Mouse (Mus musculus) frontal cortex, postnatal 10 days (tissue): Measurements from ENCODE around the gene Bsdc1.
A peak's percentile ranks its signal among the peaks of the same experiment; 100 is the strongest.
"Not testable (repeated sequence)": the region's sequence is repeated elsewhere in the genome, so short reads cannot be mapped to it uniquely, and the experiment has no call there.

Experiments used
- DNase-seq, 2 experiments: peaks; one replicate each; pipeline ENCODE4 v3.0.0; 2022; ENCODE audit warnings: low spot score in 2 of 2, mixed read lengths in 1 of 2

Bsdc1 gene

DNA sequence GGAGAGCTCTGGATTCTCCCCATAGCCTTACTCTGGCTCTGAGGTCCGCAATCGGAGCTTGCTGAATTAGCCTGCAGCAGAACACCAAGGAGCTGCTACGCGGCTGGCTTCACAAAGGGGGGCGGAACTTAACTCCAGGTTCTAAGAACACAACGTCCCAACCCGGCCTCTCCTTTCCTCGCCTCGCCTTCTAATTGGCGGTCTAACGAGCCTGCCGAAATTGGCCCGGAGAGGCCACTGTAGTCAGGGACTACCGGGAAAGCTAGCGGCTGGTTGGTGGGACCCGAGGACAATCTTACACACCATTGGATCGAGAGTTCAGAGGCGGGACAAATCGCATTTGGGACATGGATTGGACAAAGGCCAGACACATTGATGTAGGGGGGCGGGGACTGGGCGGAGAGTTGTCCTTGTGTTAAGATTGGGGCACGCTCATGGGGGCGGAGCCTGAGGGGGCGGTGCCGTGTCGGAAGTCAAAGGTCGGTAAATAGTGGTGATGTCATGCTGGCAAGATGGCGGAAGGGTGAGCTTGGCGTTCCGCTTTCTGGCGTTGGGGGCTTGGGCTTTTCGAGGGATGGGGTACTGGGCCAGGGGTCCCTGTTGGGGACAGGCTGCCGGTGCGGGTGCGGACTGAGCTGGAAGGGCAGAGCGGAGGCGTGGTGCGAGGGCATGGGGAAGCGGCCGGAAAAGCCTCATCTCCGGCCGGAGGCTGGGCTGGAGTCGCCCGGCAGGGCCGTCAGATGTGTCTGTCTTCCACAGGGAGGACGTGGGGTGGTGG is at the start of gene Bsdc1:
TSS of gene Bsdc1 (plus strand) at position 399 of the 778 bp plus-strand sequence.
- peak; percentile 100 for DNase-seq

DNA sequence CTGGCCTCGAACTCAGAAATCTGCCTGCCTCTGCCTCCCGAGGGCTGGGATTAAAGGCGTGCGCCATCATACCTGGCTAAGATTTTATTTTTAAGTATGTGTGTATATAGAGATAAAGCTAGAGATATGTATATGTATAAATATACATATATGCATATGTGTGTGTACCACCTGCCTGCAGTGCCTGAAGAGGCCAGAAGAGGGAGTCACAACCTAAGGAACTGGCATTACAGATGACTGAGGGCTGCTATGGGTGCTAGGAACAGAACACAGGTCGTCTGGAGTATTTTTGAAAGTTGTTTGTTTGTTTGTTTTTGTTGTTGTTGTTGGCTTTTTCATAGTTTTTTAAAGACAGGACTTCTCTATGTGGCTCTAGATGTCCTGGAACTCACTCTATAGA is 45.5 kb upstream of the Bsdc1 start:
- DNase-seq: no peak

DNA sequence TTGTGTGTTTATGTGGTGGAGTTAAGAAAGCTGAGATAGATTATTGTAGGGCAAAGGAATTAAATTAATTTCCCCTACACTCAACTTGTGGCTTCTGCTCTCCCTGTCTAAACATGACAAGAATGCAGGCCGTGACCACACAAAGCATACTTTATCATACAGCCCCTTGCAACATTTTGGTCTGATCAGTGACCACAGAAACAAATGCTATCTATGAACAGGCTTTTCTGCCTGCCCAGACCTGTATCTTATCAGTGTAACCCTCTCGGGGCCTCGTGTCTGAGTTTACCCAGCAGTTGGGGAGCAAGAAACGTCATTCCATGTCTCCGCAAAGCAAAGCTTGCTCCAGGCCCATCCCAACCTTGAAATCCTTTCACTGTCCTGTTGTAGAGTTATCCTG is 44.9 kb upstream of the Bsdc1 start:
- no peak for DNase-seq

DNA sequence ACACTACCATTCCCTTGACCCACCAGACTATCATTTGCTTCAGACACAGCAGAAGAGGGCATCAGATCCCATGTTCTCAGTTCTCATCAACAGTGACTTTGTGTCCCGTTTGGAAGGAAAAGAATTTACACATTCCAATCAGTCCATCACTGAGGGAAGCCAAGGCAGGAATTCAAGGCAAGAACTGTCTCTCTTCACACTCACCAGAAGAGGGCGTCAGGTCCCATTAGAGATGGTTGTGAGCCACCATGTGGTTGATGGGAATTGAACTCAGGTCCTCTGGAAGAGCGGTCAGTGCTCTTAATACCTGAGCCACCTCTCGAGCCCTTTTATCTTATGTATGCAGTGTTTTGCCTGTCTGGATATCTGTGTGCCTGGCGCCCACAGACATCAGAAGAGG is 43.1 kb upstream of the Bsdc1 start:
- DNase-seq: no peak

DNA sequence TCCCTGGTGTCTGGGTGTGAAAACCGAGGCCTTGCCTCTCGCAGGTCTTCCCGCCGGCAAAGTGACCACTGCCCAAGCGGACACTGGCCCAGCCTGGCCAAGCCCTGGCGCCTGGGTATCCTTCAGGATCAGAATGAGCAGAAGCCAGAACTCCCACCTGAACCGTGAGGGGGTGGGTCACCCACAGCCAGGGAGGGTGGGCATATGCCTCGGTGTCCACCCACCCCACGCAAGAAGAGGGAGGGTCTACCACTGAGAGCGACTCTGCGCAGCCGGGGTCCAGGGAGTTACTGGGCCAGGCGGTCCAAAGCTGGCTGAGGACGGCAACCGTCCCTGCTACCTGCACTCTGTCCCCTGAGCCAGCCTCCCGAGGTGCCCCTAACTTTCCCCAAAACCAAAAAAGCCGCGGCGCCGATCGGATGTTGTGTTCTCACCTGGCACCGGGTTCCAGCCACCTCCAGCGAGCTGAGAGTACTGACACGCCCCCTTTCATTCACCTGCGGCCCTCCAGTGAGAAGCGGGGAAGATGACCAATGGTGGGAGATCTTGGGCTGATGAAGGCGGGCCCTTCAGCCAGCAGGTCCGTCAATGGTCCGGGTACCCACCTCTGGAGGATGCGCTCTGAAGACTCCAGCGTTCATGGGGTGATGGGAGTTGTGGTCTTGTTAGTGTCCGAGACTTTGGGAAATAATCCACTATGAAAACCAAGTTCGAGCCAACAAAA is 20.9 kb upstream of the Bsdc1 start, which contains the start of gene Zbtb8b:
TSS of gene Zbtb8b (minus strand) at position 514 of the 724 bp plus-strand sequence.
- DNase-seq: peak; percentile 74 to 77

DNA sequence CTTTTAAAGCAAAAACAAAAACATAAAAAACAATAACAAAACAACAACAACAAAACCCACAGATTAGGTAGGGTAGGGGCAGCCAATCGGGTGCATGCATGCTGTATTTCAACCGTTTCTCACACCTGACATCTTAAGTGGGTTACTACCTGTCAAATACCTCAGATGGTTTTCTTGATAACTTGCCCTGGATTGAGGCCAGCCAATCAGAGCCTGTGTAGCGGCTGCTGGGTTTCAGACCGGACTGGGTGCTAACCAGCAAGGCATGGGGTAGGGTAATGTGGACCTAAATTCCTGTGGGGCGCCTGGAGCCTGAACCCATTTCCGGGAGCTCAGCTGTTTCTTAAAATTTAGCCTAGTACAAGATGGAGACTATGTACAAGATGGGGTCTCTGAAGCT is 20.2 kb upstream of the Bsdc1 start:
- no peak for DNase-seq

DNA sequence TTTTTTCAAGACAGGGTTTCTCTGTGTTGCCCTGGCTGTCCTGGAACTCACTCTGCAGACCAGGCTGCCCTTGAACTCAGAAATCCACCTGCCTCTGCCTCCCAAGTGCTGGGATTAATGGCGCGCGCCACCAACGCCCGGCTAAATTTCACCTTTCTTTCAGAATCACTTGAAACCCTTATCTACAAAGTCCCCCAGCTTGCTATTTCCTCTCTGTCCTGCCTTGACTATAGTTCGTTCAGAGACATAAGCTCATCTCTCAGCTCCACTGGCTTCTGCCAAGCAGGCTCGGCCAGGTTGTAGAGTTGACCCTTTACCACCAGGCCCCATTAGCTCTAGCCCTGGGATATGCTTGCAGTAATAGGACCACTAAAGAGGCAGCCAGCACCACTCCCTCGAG is 14.0 kb upstream of the Bsdc1 start:
- no peak for DNase-seq

DNA sequence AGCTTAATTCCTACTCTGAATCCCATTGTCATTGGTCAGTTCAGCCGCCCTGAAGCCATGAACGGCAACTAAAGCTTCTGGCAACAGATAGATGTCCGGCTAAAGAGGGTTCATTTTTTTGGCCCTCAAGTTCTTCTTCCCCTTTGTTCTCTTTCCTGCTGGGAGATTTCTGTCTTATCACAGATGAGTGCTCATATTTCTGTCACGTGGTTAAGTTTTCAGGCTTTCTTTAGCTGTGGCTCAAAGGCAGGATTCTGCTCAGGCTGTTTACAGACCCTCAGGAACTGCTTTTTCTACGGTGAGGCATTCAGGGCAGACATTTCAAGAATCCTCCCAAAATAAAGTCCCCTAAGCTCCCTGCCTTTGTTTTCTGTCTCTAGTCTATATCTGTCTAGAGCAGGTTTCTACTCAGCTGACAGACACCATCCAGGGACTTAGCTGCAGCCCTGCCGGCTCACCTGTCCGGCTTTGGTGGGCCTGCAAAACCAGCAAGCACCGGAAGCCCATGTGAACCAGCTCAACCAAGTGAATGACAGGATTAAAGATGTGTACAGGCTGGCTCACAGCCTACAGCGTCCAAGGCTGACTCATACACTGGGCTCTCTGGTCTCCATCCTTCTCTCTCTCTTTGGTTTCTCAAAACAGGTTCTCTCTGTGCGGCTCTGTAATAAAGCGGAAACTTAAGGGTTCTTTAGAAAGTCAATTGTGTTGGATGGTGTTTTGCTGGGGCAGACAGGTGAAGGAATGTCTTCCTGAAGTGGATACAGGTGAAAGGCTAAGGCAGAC is 13.4 kb upstream of the Bsdc1 start:
- DNase-seq: no peak

DNA sequence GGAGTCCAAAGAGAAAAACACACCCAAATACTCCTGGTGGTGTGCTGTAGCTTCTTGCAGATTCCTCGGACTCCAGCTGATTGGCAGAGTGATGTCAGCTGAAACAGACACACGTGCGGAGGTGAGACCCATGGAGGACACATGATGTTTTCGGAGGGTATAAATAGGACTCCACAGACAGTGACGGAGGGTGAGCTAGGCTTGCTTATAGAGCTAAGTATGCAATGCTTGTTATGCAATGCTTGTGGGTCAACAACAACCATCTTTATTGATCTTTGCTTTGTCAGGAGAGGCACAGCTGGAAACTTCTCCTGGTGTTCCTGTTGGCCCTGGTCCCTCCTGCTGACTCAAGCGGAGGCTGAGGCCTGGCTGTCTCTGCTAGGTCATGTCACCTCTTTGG is 12.7 kb upstream of the Bsdc1 start:
- no peak for DNase-seq

DNA sequence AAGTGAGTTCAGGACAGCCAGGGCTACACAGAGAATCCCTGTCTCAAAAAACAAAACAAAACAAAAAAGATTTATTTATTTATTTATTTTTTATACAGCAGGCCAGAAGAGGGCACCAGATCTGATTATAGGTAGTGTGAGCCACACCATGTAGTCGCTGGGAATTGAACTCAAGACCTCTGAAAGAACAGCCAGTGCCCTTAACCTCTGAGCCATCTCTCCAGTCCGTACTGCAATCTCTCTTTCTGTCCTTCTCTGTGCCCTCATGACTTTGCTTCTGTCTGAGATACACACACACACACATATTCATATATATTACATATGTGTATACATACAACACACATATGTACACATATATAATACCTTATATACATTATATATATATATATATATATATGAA is 10.5 kb upstream of the Bsdc1 start:
- DNase-seq: no peak

DNA sequence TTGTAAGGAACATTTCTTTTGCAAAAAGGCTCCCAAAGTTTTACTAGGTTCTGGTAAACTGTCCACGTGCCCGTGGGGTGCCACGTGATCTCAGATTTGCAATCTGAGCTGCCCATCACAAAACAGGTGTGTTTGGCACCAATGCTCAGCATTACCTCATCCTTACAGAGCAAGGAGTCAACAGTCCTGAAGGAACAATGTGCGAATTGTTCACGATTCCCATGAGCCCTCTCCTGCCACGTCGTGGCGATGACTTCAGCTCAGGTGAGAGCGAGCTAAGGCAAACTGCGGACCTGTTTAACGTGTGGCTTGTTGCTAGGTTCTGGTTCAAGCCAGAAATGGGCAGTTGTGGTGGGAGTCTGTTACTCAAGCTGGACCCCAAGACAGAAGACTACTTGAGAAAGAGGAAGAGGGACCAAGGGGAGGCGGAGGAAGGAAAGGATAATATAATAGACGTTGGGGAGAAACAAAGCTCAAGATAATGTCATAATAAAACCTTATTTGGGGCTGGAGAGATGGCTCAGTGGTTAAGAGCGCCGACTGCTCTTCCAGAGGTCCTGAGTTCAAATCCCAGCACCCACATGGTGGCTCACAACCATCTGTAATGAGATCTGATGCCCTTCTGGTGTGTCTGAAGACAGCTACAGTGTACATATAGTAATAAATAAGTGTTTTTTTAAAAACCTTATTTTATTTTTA is 9.8 kb upstream of the Bsdc1 start:
- no peak for DNase-seq

DNA sequence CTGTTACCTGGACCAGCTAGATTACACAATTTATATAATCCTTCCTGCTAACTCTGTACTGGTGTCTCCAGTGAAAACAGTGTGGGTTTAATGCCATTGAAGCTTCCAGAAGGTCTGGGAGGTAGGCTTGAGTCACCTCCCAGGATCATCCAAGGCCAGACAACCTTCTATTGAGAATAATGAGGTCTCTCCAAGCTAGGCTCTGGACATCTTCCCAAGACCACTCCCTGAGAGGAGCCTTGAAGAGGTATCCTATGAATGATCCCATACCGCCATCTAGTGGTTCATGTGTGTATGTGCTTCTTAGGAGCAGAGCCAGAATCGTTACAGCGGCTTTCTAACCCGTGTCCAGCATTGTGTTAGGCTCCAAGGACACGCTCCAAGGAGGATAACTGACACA is 6.1 kb upstream of the Bsdc1 start:
- peak; percentile 40 to 55 for DNase-seq

DNA sequence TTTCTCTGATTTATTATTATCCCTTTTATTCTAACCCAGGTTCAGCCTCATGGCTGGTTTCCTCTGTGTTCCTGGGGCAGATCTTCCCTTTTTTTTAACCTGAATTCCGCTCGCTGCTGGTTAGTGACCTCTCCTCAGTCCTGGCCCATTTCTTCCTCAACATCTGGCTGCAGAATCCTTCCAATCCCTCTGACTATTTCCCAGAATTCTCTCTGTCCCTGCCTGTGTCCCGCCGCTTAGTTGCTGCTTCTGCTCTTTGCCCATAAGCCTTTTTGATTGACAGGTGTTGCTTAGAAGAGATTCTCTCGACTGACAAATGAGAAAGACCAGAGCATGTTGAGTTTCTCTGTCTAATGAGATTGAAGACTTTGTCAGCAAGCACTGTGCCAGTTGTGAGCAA is 5.3 kb upstream of the Bsdc1 start:
- DNase-seq: no peak

DNA sequence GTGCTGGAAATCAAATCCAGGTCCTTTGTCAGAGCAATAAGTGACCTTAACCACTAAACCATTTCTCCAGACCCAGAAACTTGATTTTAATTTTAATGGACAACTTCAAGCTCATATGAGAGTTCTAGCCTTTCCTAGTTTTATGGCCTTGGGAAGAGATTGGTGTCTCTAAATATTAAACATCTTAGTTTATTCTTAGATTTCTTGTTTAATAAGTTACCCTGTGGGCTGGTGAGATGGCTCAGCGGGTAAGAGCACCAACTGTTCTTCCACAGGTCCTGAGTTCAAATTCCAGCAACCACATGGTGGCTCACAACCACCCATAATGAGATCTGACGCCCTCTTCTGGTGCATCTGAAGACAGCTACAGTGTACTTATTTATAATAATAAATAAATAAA is 4.1 kb upstream of the Bsdc1 start:
- not testable (repeated sequence) for DNase-seq

DNA sequence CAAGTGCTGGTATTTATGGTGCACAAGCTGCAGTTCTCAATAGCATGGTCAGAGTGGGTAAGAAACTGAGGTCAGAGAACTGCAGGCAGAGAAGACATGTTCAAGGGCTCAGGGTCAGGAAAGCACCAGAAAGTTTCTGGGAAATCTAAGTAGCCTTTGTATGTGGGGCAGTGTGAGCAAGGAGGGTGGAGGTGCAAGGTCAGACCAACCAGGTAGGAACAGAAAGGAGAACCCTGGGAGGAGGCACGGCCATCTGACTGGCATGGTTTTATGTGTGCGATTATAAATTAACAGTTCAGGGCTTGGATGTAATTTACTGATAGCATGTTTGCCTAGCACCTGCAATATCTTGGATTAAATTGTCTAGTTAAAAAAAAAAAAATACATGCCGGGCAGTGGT is 1.7 kb upstream of the Bsdc1 start:
- DNase-seq: no peak

DNA sequence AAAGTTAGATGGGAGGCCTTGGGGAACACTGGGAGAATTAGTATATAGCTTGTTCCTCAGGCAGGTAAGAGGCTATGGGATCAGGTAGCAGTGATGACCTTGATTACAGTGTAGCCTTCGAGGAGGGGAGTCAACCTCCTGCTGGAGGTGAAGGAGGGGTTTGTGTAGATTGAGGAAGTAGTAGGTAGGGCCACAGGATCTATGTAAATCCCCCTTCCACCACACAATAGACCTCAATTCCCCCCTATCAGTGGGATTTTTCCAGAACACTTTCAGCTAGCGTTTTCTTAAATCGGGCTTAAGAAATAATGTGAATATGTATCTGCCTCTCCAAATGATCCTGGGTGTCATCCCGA is 576 bp upstream of the Bsdc1 start:
- DNase-seq: no peak

DNA sequence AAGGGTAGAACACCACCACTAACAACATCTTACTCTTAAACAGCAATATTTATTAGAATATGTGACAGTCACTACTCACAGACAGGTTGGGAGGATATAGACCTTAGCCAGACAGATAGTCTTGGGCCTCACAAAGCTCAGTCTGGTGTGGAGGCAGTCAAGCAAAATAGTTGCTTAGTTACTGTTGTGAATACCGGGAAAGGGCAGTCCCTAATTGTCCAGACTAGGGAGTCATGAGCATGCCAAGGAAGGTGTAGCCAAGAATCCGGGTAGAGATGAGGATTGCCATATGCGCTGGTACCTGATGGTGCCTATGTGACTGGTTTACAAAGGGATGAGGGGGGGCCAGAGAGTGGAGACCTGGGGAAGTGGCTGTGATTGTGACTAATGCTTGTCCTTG is 737 bp downstream of the Bsdc1 start:
- no peak for DNase-seq

DNA sequence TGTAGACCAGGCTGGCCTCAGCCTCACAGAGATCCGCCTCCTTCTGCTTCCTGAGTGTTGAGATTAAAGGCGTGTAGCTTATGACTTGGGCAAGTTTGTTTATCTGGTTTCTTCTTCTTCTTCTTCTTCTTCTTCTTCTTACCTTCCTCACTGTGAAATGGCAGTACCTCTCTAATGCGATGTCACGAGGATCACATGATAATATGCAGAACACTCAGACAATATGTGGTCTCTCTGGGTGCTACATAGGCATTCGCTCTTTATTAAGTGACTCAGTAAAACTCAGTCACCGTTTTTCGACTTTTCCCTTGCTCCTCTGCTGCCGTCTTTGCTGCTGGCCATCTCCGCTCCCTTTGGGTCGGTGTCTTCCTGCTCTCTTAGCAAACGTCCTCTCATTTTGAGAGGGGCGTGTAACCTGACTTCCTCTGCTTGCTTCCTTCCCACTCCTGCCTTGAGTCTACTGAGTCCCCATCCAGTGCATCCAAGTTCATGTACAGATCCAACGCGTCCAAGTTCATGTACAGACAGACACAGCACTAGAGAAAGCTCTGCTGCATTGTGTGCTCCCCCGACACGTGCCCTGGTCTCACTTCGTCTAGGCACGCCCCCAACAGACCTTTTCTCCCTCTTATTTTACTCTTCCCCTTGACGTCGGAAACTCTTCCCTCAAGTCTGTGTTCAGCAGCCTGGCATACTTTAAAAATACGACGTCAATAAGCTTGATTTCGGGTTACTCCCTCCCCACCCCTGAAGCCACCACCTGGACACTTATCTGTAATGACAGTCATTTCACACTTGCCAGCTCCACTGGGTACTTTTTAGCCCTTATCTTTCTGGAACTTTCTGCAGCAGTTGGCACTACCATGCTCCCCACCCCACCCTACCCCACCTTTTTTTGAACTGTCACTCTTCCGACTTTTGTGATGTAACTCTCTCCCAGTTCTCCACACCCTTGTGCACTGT is 2.0 kb downstream of the Bsdc1 start:
- no peak for DNase-seq

DNA sequence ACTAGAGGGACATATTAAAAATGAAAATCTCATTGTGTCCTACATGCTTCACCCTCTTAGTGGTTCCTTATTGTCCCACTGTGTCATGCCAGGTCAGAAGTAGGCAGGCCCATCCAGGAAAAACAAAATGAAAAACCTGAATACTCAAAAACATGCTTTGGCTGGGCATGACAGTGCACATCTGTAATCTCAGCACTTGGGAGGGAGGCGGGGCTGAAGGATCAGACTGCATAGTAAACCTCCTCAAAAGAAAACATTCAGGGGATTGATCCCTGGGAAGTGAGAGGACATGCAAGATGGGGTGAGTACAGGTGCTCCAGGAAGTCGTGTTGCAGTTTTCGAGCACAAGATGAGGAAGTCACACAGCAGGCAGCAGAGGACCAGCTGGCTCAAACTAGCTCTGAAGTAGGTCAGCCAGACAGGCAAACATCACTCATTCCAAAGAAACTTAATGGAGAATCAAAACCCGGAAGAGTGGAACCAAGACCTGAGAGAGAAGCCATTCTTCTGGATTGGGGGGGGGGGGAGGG is 3.0 kb downstream of the Bsdc1 start:
- no peak for DNase-seq

DNA sequence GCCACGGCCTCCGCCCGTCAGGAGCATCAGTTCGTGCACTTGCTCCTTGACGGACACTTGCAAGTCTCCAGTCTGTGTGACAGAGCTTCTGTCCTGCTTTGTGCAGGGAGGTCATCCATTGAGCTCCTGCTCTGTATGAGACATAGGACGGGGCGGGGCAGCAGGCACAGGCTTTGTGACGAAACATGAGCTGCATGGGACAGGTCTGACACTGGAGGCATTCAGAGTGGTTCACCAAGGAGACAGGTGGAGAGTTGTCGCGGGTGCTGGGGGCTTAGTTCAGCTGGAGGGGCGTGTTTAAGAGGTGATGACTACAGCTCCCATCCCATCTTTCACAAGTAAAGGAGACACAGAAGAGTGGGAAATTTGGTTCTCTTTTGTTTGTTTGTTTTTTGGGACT is 14.7 kb downstream of the Bsdc1 start:
- DNase-seq: no peak

DNA sequence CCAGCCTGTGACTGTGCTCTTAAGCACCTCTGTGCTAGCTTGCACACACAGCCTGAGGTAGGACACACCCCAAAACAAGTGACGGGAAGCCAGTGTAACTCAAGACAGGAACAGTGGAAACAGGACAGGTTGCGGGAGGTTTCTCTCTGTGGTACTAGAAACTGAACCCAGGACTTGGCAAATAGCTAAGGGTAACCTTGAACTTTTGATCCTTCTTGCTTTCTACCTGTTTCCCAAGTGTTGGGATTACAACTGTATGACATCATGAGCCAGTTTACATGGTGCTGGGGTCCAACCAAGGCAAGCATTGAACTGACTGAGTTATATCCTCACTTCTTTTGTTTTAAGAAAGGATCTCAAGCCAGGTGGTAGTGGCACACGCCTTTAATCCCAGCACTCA is 18.5 kb downstream of the Bsdc1 start:
- no peak for DNase-seq
